Mouse (Mus musculus) gastrocnemius, postnatal 4 days (tissue): ENCODE measurements at regions not wholly inside any gene's neighbourhood (a gene's known extent, or its start where the extent isn't known, plus 50 kb on each side); places are given as distances from the start of the nearest gene placed in this dataset. TPM values are rescaled to one million over a fixed set of nuclear protein-coding genes. Genes with fewer than 3 reads are reported as not detected.

Source experiments
- DNase-seq, 2 experiments: peaks; one replicate each; pipeline ENCODE4 v3.0.0; 2021 to 2022; ENCODE audit warnings: low spot score in 2 of 2, mixed read lengths in 2 of 2
- microRNA-seq: library from miRNA; unstranded; fragments of <30 nt; microRNA quantifications from one replicate; pipeline ENCODE4 v1.2.0, GENCODE M21; 2021

DNA sequence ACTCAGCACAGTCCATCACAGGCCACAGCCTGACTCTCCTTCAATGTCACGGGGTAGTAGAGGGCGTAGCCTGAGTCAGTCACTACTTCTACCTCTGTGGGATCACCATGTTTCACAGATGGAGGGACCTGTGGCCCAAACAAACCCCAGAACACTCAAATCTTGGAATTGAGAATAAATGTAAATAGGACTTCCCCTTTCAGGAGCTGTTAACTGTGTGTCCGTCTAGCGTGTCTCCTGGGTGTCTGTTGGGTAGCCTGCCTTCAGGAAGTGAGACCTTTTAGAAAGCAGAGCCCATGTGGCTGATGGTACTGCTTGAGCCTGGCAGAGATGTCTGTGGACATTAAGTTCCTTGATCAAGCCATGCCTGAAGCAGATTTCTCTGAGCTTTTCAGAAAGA lies 87.4 kb upstream of the Smim23 start:
- no peak for DNase-seq

GRCm38 (mm10) chr11:32908723-32909411 lies 84.5 kb upstream of the Smim23 start:
- no peak for DNase-seq

DNA sequence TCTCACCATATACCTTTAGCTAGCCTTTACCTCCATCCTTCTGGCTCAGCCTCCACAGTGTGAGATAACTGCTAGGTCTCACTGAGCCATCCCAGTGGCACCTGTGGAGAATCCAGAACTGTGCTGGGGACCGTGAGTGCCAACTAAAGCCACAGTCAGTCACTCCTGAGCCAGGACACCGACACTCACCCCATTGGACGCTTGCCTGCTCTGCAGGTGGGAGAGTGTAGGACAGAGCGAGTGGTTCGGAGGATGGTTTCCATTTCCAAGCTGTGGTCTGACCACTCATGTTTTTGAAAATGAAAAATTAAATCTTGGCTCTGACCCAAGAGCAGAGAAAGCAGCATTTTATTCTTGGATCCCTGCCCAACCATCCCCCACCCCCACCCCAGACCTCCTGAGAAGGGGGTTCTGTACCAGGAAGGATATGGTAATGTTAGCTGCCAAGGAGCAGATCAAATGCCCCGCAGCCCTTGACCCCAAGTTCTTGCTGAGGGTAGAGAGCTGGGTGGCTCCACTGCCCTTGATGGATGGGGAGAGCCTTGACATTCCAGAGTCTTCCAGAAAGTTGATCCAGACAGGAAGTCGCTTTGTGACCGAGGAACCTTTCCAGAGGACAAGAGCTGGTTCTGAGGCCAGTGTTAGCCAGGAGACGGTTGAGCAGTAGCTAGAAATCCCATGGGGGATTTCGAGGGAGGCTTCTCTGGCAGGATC lies 83.3 kb upstream of the Smim23 start:
- DNase-seq: no peak

DNA sequence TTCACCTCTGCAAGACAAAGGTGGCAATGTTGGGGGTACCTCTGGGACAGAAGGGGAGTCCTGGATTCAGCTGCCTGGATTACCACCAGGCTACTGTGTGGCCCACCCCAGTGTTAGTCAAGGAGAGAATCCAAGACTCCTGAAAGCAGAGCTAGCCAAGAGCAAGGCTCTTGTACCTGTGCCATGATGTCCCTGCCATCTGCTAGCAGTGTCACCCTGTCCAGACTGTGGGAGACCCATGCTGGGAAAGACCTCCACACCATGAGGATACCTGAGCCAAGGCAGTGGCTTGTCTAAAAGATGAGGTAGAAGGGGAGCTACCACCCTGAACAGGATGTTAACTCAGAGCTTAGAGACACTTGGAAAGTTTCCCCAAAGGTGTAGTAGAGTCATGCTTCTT lies 79.6 kb upstream of the Smim23 start:
- DNase-seq: no peak

- DNase-seq: no peak
Observed at GRCm38 (mm10) chr11:32903389-32903788, 79.0 kb upstream of the Smim23 start.

DNA sequence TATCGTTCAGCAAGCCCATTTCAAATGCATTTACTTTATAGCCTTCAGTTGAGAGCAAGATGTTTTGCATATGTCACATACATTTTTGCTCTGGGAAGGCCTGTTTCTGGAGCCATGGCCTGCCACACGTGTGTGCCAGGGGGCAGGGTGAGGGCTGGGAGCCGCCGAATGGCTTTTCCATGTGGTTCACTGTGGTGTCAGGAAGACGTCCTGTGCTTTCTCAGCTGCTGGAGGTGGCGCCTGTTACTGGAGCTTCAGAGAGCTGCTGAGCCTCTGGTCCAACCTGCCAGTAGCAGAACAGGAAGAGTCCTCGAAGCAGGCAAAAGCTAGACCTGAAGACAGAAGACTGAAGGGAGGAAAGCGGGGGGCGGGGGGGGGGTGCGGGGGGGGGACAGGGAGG lies 78.5 kb upstream of the Smim23 start:
- no peak for DNase-seq

GRCm38 (mm10) chr11:32900437-32900836 lies 76.0 kb upstream of the Smim23 start:
- no peak for DNase-seq

DNA sequence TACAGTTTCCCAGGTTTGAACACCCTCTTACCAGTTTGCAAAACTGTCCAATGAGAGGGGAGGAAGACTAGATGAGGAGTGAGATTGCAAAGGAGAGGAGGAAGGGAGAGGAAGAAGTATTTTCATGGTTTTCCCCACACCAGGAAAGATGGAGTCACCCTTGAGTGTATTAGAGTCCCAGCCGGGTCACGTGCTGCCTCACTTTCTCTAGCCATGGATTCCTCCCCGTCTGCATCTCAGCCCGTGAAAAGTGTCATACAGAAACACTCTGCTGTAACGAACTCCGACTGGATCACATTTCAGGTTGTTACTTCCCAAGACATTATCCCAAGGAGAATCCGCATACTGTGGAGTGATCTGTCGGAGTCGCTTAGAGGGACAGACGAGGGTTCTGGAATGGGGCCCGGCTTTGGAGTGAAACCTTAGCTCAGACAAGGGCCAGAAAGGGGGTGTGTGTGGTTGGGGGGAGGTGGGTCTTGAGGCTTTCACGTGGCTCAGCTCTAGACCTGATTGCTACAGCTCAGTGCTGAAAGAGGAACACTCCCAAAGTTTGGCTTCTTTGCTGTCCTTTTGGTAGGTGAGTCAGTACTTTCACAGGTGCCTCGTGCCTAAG lies 75.3 kb upstream of the Smim23 start:
- DNase-seq: no peak

- no peak for DNase-seq
Observed at GRCm38 (mm10) chr11:32895400-32895799, 71.0 kb upstream of the Smim23 start.

- DNase-seq: no peak
Observed at GRCm38 (mm10) chr11:32893146-32893903, 68.9 kb upstream of the Smim23 start.

DNA sequence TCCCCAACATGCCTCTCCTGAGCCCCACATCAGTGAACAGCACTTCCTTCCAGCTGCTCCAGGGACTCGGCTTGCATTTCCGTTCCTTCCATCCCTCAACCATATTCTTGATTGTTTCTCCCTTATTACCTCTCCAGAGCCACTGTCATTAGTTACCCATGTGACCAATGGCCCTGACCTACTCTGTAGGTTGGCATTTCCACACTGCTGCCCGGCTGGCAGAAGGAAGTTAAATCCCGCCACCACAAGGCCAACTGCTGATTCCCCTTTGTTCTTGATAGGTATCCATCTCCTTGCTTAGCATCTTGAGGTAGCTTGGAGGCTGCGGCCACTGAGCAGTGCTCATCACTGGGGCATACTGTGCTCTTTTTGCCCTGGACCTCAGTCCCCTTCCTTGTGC lies 68.1 kb upstream of the Smim23 start:
- no peak for DNase-seq

- no peak for DNase-seq
Observed at GRCm38 (mm10) chr11:32889248-32889647, 64.8 kb upstream of the Smim23 start.

DNA sequence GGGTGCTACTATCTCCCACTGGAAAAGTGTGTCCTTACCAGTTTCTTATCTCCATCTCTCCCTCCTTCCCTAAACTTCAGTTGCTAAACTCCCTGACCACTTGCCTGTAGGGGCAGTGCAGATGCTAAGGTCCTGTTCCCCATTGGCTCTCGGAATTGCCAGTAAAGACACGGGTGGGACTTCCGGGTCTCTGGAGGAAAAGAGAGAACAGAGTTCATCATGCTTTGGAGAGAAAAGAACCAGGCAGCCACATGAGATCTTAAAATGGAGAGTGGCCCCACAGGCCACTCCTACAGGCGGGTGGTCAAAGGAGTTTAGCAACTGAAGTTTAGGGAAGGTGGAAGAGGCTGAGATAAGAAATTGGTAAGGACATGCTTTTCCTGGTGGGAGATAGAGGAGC lies 60.3 kb upstream of the Smim23 start:
- no peak for DNase-seq

GRCm38 (mm10) chr11:32883062-32883852 lies 58.9 kb upstream of the Smim23 start:
- DNase-seq: no peak

- no peak for DNase-seq
Observed at GRCm38 (mm10) chr11:32878967-32879366, 54.6 kb upstream of the Smim23 start.

Small RNAs in the stretch of these regions (microRNA-seq; reads per million reads assigned to microRNA genes)
- not detected for gene Gm26052
